Mouse (Mus musculus) ES-Bruce4 (cell line): ENCODE data around the gene Psmf1. TPM values are rescaled to one million over a fixed set of nuclear protein-coding genes. Genes with fewer than 3 reads are reported as not detected.

ENCODE experiments used
- H3K27ac ChIP-seq: 2 replicates; pipeline ENCODE4 v1.5.1; 2012; ENCODE audit warnings: low read length, inconsistent platforms; ENCODE audit not compliant: insufficient read depth
- H3K27me3 ChIP-seq: 2 replicates; pipeline ENCODE4 v1.6.1; 2012; ENCODE audit warnings: mild to moderate bottlenecking, low read length, inconsistent platforms; ENCODE audit not compliant: control insufficient read depth, poor library complexity, insufficient read depth, severe bottlenecking
- H3K36me3 ChIP-seq: 2 replicates; pipeline ENCODE4 v1.6.1; 2012; ENCODE audit warnings: inconsistent platforms, mild to moderate bottlenecking, low read length, moderate library complexity; ENCODE audit not compliant: control insufficient read depth, poor library complexity, insufficient read depth, severe bottlenecking
- H3K4me1 ChIP-seq: one replicate; pipeline ENCODE4 v1.8.1; 2011; ENCODE audit warnings: low read length; ENCODE audit not compliant: control insufficient read depth, insufficient read depth
- H3K4me3 ChIP-seq: 2 replicates; pipeline ENCODE4 v1.5.1; 2011; ENCODE audit warnings: low read depth, mild to moderate bottlenecking, low read length
- H3K9ac ChIP-seq: 2 replicates; pipeline ENCODE4 v1.6.1; 2012; ENCODE audit warnings: low read depth, mild to moderate bottlenecking, inconsistent platforms; ENCODE audit not compliant: poor library complexity, severe bottlenecking
- H3K9me3 ChIP-seq: replicated peaks from 2 replicates; pipeline ENCODE4 v1.6.1; 2012; ENCODE audit warnings: mild to moderate bottlenecking, low read length, inconsistent platforms; ENCODE audit not compliant: control insufficient read depth, poor library complexity, insufficient read depth, severe bottlenecking
- CTCF ChIP-seq: IDR thresholded peaks from one replicate; pipeline ENCODE4 v1.8.1; 2011; ENCODE audit warnings: low read depth, low read length
- EP300 ChIP-seq: IDR thresholded peaks from 2 replicates; pipeline ENCODE4 v1.6.1; 2011; ENCODE audit warnings: low read depth, low read length; ENCODE audit not compliant: insufficient read depth
- POLR2A ChIP-seq: IDR thresholded peaks from one replicate; pipeline ENCODE4 v1.8.1; 2011; ENCODE audit warnings: low read length; ENCODE audit not compliant: insufficient read depth
- polyA plus RNA-seq: library from polyadenylated mRNA; stranded (reverse); fragments of >200 nt; gene quantifications from 2 replicates; pipeline ENCODE4 v1.2.4, GENCODE M21; 2011; ENCODE audit warnings: low read depth; ENCODE audit not compliant: missing spikeins, insufficient read depth, insufficient read length

Gene Psmf1
- polyA plus RNA-seq, 1 experiment = 34.1 TPM

DNA sequence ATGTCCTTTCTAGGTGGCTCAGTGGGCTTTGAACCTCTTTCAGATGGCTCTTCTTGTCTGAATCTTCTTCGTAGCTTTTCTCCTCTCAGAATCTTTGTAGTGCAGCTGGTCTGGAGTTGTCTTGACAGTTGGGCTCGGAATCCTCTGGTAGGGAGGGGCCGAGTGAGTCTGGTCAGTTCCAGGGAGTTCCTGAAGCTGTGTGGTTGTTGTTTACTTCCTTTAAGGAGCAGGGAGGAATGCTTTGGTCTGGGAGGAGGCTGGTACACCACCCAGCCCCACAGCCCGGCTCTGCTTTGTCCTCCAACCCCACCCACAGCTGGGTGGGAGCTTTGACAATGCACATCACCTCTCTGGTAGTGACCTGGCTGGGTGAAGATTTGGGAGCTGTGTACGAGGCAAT is 7.3 kb upstream of the Psmf1 start:
- H3K9ac ChIP-seq = no peak overlapping the region
- no peaks in the 10 kb centered on the region for H3K9me3 ChIP-seq
- no peak for TF ChIP-seq CTCF
- TF ChIP-seq POLR2A = no peak
- TF ChIP-seq EP300 = no peak
- H3K4me1 ChIP-seq = peaks cover 1% of the 10 kb centered on the region
- no peak overlapping the region for H3K27ac ChIP-seq
- no peak overlapping the region for H3K4me3 ChIP-seq
- no peaks in the 10 kb centered on the region for H3K27me3 ChIP-seq
- no peaks in the 10 kb centered on the region for H3K36me3 ChIP-seq

DNA sequence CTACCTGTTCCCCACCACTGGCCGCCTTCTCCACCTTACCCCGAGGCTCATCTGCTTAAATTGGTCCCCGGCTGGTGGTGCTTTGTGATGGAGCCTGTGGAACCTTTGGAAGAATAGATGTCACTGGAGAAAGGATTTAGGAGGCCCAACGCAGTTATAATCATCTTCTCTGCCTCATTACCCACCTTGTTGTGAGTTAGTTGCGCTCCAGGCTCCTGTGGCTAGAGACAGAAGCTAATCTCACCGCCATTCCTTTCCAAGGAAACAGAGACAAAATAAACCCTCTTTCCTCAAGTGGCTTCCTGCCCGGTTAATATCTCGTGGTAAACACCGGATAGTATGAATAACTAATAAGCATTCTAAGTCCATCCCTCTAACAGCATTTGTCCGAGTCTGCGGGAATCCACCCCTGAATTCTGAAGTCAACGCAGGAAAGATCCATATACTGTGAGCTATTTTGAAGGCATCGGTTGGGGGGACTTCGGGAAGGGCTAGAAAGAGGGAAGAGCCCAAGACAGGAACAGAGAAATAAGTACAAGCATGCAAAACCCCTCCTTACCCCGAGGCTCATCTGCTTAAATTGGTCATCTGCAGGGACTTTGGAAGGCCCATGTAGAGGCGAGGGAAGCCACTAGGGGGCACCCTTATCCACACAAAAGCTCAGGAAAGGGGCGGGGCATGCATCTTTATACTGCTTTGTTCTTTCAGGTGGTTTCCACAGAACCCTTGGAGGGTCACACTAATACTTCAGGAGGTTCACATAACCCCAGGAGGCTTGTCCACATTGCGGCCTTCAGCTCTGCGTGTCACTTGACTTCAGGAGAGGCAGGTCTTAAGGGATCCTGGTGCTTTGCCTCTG is 4.1 kb upstream of the Psmf1 start:
- Histone ChIP-seq H3K9me3 (no peaks in the 10 kb centered on the region), H3K9ac (no peak overlapping the region), H3K27ac (no peak overlapping the region), H3K27me3 (no peaks in the 10 kb centered on the region), H3K4me3 (no peak overlapping the region), H3K36me3 (no peaks in the 10 kb centered on the region), H3K4me1 (peaks cover 1% of the 10 kb centered on the region)
- TF ChIP-seq POLR2A (no peak), CTCF (peak; percentile 80)

DNA sequence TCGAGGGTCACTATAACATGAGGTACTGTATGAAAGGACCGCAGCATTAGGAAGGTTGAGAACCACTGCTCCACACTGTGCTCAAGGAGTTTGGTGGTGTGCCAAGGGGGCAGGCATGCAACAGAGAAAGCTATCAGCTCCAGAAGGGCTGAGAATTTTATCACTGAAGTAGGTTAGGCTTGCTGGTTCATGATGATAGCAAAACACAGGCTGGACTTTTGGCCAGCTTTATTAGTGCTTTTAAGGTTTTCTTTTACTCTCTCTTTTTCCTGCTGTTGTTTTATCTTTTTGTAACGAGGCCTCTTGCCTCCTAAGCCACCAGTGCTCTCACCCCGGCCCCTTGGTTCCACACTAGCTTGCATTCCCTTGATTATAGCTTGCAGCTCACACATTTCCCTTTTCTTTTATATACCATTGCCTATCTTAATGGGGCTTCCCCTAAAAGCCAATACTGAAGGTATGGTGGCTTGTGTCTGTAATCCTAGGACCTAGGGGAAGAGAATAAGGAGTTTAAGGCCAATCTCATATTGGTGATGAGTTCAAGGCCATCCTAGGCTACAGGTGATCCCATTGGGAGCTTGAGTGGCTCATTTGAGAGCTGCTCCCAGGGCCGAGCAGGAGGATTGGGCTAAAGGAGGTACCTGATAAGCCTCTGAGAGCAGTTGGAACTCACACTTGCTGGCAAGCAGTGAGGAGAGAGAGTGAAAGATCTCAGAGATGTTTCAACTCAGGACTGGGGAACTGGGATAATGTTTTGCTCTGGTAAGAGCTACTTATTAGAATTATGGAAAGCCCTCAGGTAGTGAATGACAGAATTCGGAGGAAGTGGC is 921 bp downstream of the Psmf1 start:
- no peak overlapping the region for H3K27ac ChIP-seq
- no peaks in the 10 kb centered on the region for H3K36me3 ChIP-seq
- H3K4me1 ChIP-seq = no peaks in the 10 kb centered on the region
- H3K27me3 ChIP-seq = no peaks in the 10 kb centered on the region
- no peaks in the 10 kb centered on the region for H3K9me3 ChIP-seq
- H3K9ac ChIP-seq = no peak overlapping the region
- H3K4me3 ChIP-seq = no peak overlapping the region
- no peak for TF ChIP-seq POLR2A
- TF ChIP-seq CTCF = no peak
- no peak for TF ChIP-seq EP300

DNA sequence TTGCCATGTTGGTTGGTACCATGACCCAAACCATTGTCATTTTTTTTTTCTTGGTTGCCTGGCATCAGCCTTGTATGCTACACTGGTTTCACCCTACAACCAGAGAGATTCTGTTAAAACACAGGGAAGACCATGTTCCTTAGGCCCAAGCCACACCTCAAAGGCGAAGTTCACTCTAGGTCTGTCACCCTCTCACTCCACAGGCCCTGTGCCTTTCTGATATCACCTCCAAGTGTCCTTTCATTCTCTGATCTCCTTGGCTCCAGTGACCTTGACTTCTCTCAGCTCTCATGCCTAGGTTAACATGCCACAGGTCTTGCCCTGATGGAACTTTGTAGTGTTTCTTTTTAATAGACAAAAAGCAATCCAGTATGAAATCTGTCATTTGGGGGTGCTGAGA is 1.9 kb downstream of the Psmf1 start:
- Histone ChIP-seq H3K9me3 (no peaks in the 10 kb centered on the region), H3K27ac (no peak overlapping the region), H3K36me3 (no peaks in the 10 kb centered on the region), H3K4me1 (no peaks in the 10 kb centered on the region), H3K27me3 (no peaks in the 10 kb centered on the region), H3K9ac (no peak overlapping the region), H3K4me3 (no peak overlapping the region)
- TF ChIP-seq EP300 = no peak
- no peak for TF ChIP-seq CTCF
- no peak for TF ChIP-seq POLR2A

DNA sequence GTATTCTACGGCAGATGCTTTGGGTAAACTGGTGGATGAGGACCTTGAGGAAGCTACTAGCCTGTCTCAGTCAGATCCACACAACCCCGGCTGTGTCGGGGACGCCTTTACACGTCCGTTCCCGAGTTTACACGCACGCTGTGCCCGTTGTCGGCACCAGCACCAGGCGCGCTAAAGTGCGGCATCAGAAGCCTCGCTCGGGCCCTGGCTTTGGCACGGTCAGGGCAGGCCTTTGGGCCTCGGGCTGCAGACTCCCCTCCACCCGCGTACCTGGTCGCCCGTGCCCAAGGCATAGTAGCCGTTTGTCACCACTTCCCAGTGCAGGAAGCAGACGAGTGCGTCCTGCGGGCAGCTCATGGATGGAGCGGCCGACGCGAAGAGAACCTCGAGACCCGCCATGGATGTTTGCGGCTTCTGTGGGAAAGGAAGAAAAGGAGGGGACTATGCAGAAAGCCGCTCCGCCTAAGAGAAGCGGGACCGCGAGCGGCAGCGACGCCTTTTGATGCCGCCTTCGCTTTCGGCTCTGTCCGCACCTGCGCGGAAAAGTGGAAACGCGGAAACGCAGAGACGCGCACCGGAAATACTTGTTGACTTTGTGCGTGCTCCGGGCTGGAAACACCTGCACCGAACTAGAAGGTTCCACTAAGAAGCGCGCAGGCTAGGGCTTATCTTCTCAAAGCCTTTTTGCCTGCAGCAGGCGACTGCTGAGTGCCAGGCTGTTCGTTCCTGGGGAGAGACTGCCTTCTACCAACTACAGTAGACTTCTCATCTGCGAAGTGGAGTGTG is 3.1 kb downstream of the Psmf1 start:
- no peaks in the 10 kb centered on the region for H3K9me3 ChIP-seq
- H3K36me3 ChIP-seq = no peaks in the 10 kb centered on the region
- no peaks in the 10 kb centered on the region for H3K4me1 ChIP-seq
- H3K27ac ChIP-seq = no peak overlapping the region
- TF ChIP-seq CTCF = no peak
- peak; percentile 51 for TF ChIP-seq POLR2A
- TF ChIP-seq EP300 = peak; percentile 39; the same call in 1 of the 2 replicates
- peak overlapping the region; percentile 73 for H3K9ac ChIP-seq
- peak overlapping the region; percentile 91 for H3K4me3 ChIP-seq
- no peaks in the 10 kb centered on the region for H3K27me3 ChIP-seq
